Mouse (Mus musculus) stomach, postnatal 0 days (tissue): Measurements from ENCODE around the gene Srrm3.

Source experiments
- CTCF ChIP-seq: IDR thresholded peaks from 2 replicates; pipeline ENCODE4 v1.5.1; 2016; ENCODE audit warnings: antibody characterized with exemption, low read depth, mild to moderate bottlenecking, moderate library complexity
- EP300 ChIP-seq: optimal IDR thresholded peaks from 2 replicates; pipeline ENCODE3; 2016; ENCODE audit warnings: antibody characterized with exemption

GRCm38 (mm10) chr5:135914156-135914555, 107.5 kb downstream of the Srrm3 start:
- TF ChIP-seq CTCF: no peak
- TF ChIP-seq EP300: no peak
